Mouse (Mus musculus) erythroblast, embryonic 14.5 days (primary cell): ENCODE measurements around the gene Fam117a.

Experiments used
- GATA1 ChIP-seq: IDR thresholded peaks from 2 replicates; pipeline ENCODE4 v1.6.1; 2012; ENCODE audit warnings: low read length, inconsistent platforms, mixed read lengths
- TAL1 ChIP-seq: IDR thresholded peaks from 3 replicates; pipeline ENCODE4 v1.6.1; 2012; ENCODE audit warnings: low read length, inconsistent platforms, mixed read lengths

DNA sequence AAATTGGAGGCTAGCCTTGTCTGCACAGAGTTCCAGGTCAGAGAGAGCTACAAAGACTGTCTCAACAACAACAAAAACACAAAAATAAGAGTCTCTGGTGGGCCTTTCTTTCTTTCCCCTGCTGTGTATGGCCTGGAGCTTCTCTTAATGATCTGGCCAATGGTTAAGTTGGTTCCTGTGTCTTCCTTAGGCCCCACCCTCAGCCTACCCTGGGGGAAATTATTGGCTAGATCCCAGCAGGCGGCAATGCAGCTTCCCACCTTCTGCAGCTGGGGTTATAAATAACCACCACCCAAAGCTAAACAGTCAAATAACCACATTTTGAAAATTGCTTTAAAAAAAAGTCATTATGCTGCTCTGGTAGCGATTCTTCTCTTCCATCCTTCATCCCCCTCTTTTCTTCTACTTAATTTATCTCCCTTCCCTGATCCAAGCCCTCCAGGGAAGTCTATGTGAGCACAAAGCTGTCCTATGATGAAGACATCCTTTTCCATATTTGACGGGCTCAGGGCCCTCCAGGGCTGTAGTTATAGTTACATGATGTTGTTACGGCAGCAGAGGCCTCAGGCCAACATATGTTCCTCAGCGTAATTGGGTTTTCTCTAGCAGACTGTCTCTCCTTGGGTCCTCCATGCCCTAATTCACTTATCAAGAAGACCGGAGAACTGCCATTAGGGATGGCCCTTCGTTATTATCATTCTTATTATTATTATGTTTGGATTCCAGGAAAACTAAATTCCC lies 21.4 kb upstream of the Fam117a start:
- no peak for TF ChIP-seq TAL1
- no peak for TF ChIP-seq GATA1
